Mouse (Mus musculus): Measurements from ENCODE around the gene Spata2l. TPM values are rescaled to one million over a fixed set of nuclear protein-coding genes. Genes with fewer than 3 reads are reported as not detected.
"Not testable (repeated sequence)": the region's sequence is repeated elsewhere in the genome, so short reads cannot be mapped to it uniquely, and the experiment has no call there.

The Spata2l gene
- total RNA-seq, 1 experiment from 2014 or later = 3.5 TPM

DNA sequence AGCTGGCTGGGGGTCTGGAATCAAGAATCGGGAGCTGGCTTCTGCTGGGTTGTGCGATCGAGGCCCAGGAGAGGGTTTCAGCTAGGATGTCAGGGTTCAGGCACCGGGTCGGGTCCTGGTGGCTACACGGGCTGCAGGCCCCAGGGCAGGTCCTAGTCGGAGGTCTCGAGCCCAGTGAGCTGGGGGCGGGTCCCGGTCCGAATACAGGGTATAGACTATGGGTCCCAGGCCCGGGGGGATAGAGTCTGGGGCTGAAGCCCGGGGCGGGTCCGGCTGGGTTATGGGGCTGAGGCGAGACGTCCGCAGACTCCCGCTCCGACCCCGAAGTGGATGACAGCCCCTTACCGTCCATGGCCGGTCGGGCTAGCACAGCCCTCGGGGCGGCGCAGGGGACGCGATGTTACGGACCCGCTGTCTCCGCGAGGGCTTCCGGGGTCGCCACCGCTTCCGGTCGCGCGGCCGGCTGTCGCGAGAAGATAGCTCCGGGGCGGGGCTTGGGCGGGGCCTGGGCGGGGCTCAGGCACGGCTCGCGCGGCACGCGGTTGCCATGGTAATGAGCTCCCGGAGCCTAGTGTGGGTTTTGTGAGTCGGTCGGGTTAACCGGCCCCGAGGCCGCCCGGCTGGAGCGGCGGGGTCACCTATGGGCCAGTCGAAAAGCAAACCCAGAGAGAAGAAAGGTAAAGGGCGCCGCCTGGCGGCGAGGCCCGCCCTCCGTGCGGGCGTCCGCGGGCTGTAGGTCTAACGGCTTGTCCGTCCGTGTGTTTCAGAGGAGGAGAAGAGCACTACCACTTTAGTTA is 23.5 kb downstream of the Spata2l start, which contains the start of the genes Chmp1a and Spata33:
TSS of gene Chmp1a (minus strand) at position 443 of the 797 bp plus-strand sequence.
TSS of gene Spata33 (plus strand) at position 512 of the 797 bp plus-strand sequence.
- peak; percentile 69 for ATAC-seq (ENCODE audit: extremely low read depth, insufficient number of reproducible peaks, low FRiP score, poor library complexity, severe bottlenecking)

DNA sequence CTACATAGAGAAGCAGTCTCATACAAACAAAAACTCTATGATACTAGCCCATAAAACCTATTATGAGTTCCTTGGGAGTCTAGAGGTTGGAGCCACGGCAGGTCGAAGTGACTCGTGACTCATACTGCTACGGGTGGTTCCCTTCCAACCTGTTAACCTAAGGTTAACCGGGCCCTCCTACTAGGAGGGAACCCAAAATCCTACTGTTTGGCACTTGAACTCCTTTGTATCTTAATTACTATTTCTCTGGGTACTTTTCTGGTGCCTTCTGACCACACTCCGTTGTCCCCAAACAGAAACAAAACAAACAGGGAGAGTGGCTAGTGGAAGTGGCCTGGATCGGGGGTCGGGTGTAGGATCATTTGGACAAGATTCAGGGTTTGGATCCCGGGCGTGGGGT is 24.2 kb downstream of the Spata2l start:
- ATAC-seq (ENCODE audit: extremely low read depth, insufficient number of reproducible peaks, low FRiP score, poor library complexity, severe bottlenecking) = no peak

- no peak for ATAC-seq (ENCODE audit: extremely low read depth, insufficient number of reproducible peaks, low FRiP score, poor library complexity, severe bottlenecking)
Measured at GRCm38 (mm10) chr8:123203571-123203970, 32.5 kb downstream of the Spata2l start.

- peak; percentile 39; the same call in 1 of the 2 replicates for ATAC-seq (ENCODE audit: extremely low read depth, insufficient number of reproducible peaks, low FRiP score, poor library complexity, severe bottlenecking)
Measured at GRCm38 (mm10) chr8:123202288-123202687, 33.7 kb downstream of the Spata2l start.

DNA sequence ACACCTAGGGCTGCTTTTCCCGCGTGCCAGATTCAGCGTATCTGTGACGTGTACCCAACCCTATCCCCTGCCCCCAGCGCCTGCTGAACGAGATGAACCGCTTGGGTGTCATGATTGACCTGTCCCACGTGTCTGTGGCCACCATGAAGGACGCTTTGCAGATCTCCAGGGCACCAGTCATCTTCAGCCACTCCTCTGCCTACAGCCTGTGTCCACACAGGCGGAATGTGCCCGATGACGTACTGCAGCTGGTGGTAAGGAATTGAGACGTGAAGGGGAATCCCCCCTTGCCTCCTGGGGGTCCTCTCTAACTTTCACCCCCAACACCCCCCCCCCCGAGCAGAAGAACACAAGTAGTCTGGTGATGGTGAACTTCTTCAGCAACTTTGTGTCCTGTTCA is 36.2 kb downstream of the Spata2l start:
- ATAC-seq (ENCODE audit: extremely low read depth, insufficient number of reproducible peaks, low FRiP score, poor library complexity, severe bottlenecking) = no peak

- ATAC-seq (ENCODE audit: extremely low read depth, insufficient number of reproducible peaks, low FRiP score, poor library complexity, severe bottlenecking) = not testable (repeated sequence)
Measured at GRCm38 (mm10) chr8:123197016-123197415, 39.0 kb downstream of the Spata2l start.

DNA sequence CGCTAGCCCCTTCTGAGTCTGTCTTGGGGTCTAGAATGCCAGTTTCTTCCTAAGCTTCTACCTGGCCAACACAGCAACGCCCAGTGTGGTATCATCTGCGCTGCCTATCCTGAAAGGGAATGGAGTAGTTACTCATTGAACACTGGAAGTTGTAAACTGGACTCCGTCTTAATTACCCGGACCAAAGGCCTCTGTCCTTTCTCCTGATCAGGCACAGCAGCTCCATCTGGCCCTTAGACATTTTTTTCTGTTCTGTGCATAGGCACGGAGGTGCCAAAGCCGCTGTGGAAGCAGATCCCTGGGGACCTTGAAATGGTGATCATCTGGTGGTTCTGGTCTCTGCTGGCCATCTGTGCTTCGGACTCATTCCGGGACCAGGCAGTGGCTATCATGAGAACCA is 42.3 kb downstream of the Spata2l start:
- no peak for ATAC-seq (ENCODE audit: extremely low read depth, insufficient number of reproducible peaks, low FRiP score, poor library complexity, severe bottlenecking)

DNA sequence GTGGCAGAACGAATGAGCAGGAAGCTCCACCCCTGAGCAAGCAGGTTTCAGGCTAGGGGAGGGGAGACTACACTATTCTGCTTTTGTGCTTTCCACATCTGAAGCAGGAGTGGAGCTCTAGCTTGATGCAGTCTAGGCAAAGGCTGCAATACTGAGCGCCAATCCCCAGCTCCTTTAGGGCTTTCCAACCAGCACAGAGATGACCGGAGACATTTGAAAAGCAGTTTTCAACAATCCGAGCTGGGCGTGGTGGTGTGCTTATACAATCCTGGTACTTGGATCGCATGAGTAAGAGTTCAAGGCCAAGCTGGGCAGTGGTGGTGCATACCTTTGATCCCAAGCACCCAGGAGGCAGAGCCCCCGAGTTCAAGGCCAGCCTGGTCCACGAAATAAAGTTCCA is 44.1 kb downstream of the Spata2l start:
- no peak for ATAC-seq (ENCODE audit: extremely low read depth, insufficient number of reproducible peaks, low FRiP score, poor library complexity, severe bottlenecking)

GRCm38 (mm10) chr8:123190678-123191077 is 45.4 kb downstream of the Spata2l start:
- ATAC-seq (ENCODE audit: extremely low read depth, insufficient number of reproducible peaks, low FRiP score, poor library complexity, severe bottlenecking) = no peak

GRCm38 (mm10) chr8:123188841-123189240 is 47.2 kb downstream of the Spata2l start:
- ATAC-seq (ENCODE audit: extremely low read depth, insufficient number of reproducible peaks, low FRiP score, poor library complexity, severe bottlenecking) = no peak

- no peak for ATAC-seq (ENCODE audit: extremely low read depth, insufficient number of reproducible peaks, low FRiP score, poor library complexity, severe bottlenecking)
Measured at GRCm38 (mm10) chr8:123188006-123188405, 48.0 kb downstream of the Spata2l start.

- no peak for ATAC-seq (ENCODE audit: extremely low read depth, insufficient number of reproducible peaks, low FRiP score, poor library complexity, severe bottlenecking)
Measured at GRCm38 (mm10) chr8:123185566-123186409, 50.2 kb downstream of the Spata2l start, which contains the start of gene Dpep1. Gene Dpep1 (plus strand): TSS chr8:123186242.

- no peak for ATAC-seq (ENCODE audit: extremely low read depth, insufficient number of reproducible peaks, low FRiP score, poor library complexity, severe bottlenecking)
Measured at GRCm38 (mm10) chr8:123181391-123181790, 54.6 kb downstream of the Spata2l start.

Other genes with a start within 250 kb of the Spata2l start
- gene Ankrd11, start 194.0 kb downstream of the Spata2l start, total RNA-seq (2017) = 284 and 304 TPM in 2 replicates
- 47.3 and 65.8 TPM in 2 replicates for gene Spg7, start 173.3 kb downstream of the Spata2l start, total RNA-seq (2017)
- gene Rpl13, start 133.9 kb downstream of the Spata2l start, total RNA-seq (2017) = 1,023 and 1,109 TPM in 2 replicates
- gene Cpne7, start 118.9 kb downstream of the Spata2l start, total RNA-seq (2017) = 0.35 TPM in 1 of 2 replicates, not detected in the other
- gene Sult5a1, start 77.9 kb downstream of the Spata2l start, total RNA-seq (2017) = not detected in 2 replicates
- gene Dpep1, start 50.0 kb downstream of the Spata2l start, total RNA-seq (2017) = not detected in 2 replicates
- 60.9 and 64.8 TPM in 2 replicates for gene Chmp1a, start 23.5 kb downstream of the Spata2l start, total RNA-seq (2017)
- 0.12 TPM in 2 replicates for gene Spata33, start 23.4 kb downstream of the Spata2l start, total RNA-seq (2017)
- gene Cdk10, start 11.4 kb downstream of the Spata2l start, total RNA-seq (2017) = 48.5 and 58.4 TPM in 2 replicates
- gene Zfp276, start 18.0 kb upstream of the Spata2l start, total RNA-seq (2017) = 55.0 and 57.4 TPM in 2 replicates
- gene Vps9d1, start 18.1 kb upstream of the Spata2l start, total RNA-seq (2017) = 43.6 and 53.3 TPM in 2 replicates
- gene Fanca, start 82.3 kb upstream of the Spata2l start, total RNA-seq (2017) = 26.8 and 30.6 TPM in 2 replicates
- 0.23 and 0.37 TPM in 2 replicates for gene Spire2, start 96.5 kb upstream of the Spata2l start, total RNA-seq (2017)
- gene Tcf25, start 137.5 kb upstream of the Spata2l start, total RNA-seq (2017) = 275 and 330 TPM in 2 replicates
- 0.61 TPM in 1 of 2 replicates, not detected in the other for gene Mc1r, start 170.9 kb upstream of the Spata2l start, total RNA-seq (2017)
- gene Tubb3, start 175.2 kb upstream of the Spata2l start, total RNA-seq (2017) = 1.2 TPM in 1 of 2 replicates, not detected in the other
- 5.0 and 6.2 TPM in 2 replicates for gene Def8, start 187.3 kb upstream of the Spata2l start, total RNA-seq (2017)
- gene Afg3l1, start 241.7 kb upstream of the Spata2l start, total RNA-seq (2017) = 12.8 and 17.9 TPM in 2 replicates